In the genomic region with DNA sequence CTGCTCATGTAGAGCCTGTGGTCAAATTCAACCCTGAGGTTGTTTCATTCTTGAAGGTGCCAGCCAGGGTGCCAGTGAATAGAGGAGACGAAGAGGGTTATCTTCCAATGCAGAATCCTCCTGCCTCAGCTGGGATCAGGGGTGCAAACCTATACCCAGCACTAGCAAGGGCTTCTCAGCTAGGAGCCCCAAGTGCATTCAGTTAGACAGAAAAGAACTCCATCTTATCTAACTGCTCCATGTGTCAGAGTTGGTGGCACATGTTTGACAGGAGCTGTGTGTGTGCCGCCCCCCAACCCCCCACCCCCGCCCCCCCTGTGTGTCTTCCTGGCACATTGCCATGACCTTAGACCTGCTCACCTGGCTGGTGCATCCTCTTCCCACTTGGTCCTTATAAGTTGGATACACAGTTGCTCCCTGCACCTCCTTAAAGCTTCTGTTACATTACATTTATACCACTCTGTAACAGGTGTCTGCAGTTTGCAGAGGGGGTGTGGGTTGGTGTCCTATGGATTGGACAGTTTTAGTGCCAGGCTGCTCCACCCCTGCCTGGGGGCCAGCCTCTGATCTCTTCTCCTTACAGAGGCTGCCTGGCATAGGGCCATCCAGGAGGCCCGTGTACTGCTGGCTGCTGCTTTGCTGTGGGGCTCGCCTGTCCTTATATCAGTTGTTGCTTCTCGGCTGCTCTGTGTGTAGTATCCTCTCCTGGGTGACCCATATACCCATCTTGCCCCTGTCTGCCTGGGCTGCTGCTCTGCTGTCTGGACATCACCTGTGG, we compare ENCODE assay signal across 9 mouse cellular contexts. TPM values are rescaled to one million over a fixed set of nuclear protein-coding genes. Genes with fewer than 3 reads are reported as not detected.
A peak's percentile ranks its signal among the peaks of the same experiment; 100 is the strongest.
DNase-seq lines count a peak whose midpoint lies in the region; ATAC-seq lines count a peak whose summit lies in the region.
"Had no signal": no experiment of that assay in that cellular context is flagged by ENCODE, and none has a peak within 500 bp of the region (broad histone marks: within the 10 kb centered on the region; RNA-seq: fewer than 3 reads in every experiment).

No protein-coding gene starts in this region.

- H3K27me3 ChIP-seq in kidney, embryonic 16.5 days (ENCODE audit: insufficient read depth, low read length): no peaks in the 10 kb centered on the region

- H3K9ac ChIP-seq in kidney, embryonic 16.5 days (replicated peaks; ENCODE audit: low read length): no peak overlapping the region

- H3K9me3 ChIP-seq in kidney, embryonic 16.5 days (ENCODE audit: low read length): no peaks in the 10 kb centered on the region

- H3K4me2 ChIP-seq in kidney, embryonic 16.5 days (replicated peaks; ENCODE audit: low read depth, low read length): no peak overlapping the region

- H3K36me3 ChIP-seq in kidney, embryonic 16.5 days (ENCODE audit: insufficient read depth, low read length): no peaks in the 10 kb centered on the region

- peak overlapping the region; percentile 11; the same call in 1 of the 2 replicates for H3K27ac ChIP-seq in kidney, embryonic 16.5 days (ENCODE audit: low read length)

- peaks cover 36% of the 10 kb centered on the region for H3K4me1 ChIP-seq in kidney, embryonic 16.5 days (ENCODE audit: insufficient read depth, low read length)

- no peak overlapping the region for H3K4me3 ChIP-seq in kidney, embryonic 16.5 days (ENCODE audit: low read length)

- no peak for ATAC-seq in kidney, embryonic 16.5 days (ENCODE audit: low FRiP score, low TSS enrichment)

- 69% methylated on average over 6 of the region's 6 CpGs for WGBS in kidney, embryonic 16.5 days

- DNase-seq in adrenal gland, postnatal 14 days: peak; percentile 66
- no peak for DNase-seq in adrenal gland, postnatal 4 days (ENCODE audit: low spot score in 2 of 2)
- DNase-seq in kidney, adult 9 months: no peak
- DNase-seq in 416B (ENCODE audit: low read depth): peak; percentile 52
- peak; percentile 40 for DNase-seq in liver
- no peak for DNase-seq in right cerebral cortex, postnatal 36 days (ENCODE audit: low spot score in 2 of 2)
- no peak for DNase-seq in frontal cortex, postnatal 25 days (ENCODE audit: low spot score in 2 of 2)
- DNase-seq: gastrocnemius, postnatal 36 days had no signal

RNA-seq across cellular contexts. Expression of a gene that starts 20.1 kb away (rescaled TPM):
- total RNA-seq in adrenal gland, postnatal 14 days (2021): 161 and 186 TPM in 2 replicates
- total RNA-seq in adrenal gland, postnatal 4 days (2021): 100 to 1,000 TPM; 135 to 140 TPM
- 65.8 and 68.7 TPM in 2 replicates for polyA plus RNA-seq in kidney, embryonic 16.5 days (2015; fragmentation: Nextera tagmentation; extraction: Ambion mirVana)

RNA-seq across cellular contexts. Expression of a gene that starts 29.6 kb away (rescaled TPM):
- total RNA-seq in adrenal gland, postnatal 14 days (2021): 33.0 and 35.2 TPM in 2 replicates
- 10 to 100 TPM; 35.9 to 43.0 TPM for total RNA-seq in adrenal gland, postnatal 4 days (2021)
- polyA plus RNA-seq in kidney, embryonic 16.5 days (2015; fragmentation: Nextera tagmentation; extraction: Ambion mirVana): 36.7 and 37.8 TPM in 2 replicates

RNA-seq across cellular contexts. Expression of a gene that starts 41.0 kb away (rescaled TPM):
- total RNA-seq in adrenal gland, postnatal 14 days (2021): 1.8 and 1.9 TPM in 2 replicates
- total RNA-seq in adrenal gland, postnatal 4 days (2021): 1 to 10 TPM; 2.0 to 3.0 TPM
- polyA plus RNA-seq in kidney, embryonic 16.5 days (2015; fragmentation: Nextera tagmentation; extraction: Ambion mirVana): 2.7 and 4.0 TPM in 2 replicates

RNA-seq across cellular contexts. Expression of a gene that starts 44.3 kb away (rescaled TPM):
- total RNA-seq in adrenal gland, postnatal 14 days (2021): 16.2 and 28.2 TPM in 2 replicates
- 1 to 10 TPM; 3.8 to 4.2 TPM for total RNA-seq in adrenal gland, postnatal 4 days (2021)
- polyA plus RNA-seq in kidney, embryonic 16.5 days (2015; fragmentation: Nextera tagmentation; extraction: Ambion mirVana): 0.58 and 0.81 TPM in 2 replicates

RNA-seq across cellular contexts. Expression of a gene that starts 46.2 kb away (rescaled TPM):
- 23.7 and 41.2 TPM in 2 replicates for total RNA-seq in adrenal gland, postnatal 14 days (2021)
- 10 to 100 TPM; 21.4 to 28.4 TPM for total RNA-seq in adrenal gland, postnatal 4 days (2021)
- 44.8 and 47.0 TPM in 2 replicates for polyA plus RNA-seq in kidney, embryonic 16.5 days (2015; fragmentation: Nextera tagmentation; extraction: Ambion mirVana)

Comparison
In these comparisons a context has a peak if more than half of its experiments do, and no peak if none do; other contexts are left out.
1. DNase-seq: peak in adrenal gland, postnatal 14 days (single experiment), 416B (single experiment) and liver (single experiment); none in adrenal gland, postnatal 4 days (0 of 2), kidney, adult 9 months (single experiment), right cerebral cortex, postnatal 36 days (0 of 2) and frontal cortex, postnatal 25 days (0 of 2).